Mouse (Mus musculus) liver, adult 2 months (tissue): ENCODE measurements at regions not wholly inside any gene's neighbourhood (a gene's known extent, or its start where the extent isn't known, plus 50 kb on each side); places are given as distances from the start of the nearest gene placed in this dataset.

Experiments
- CTCF ChIP-seq: fragments of 200-500 bp; IDR thresholded peaks from 2 replicates; pipeline ENCODE4 v1.5.1; 2011; ENCODE audit warnings: low read depth, low read length, control low read depth
- POLR2A ChIP-seq: fragments of 200-500 bp; IDR thresholded peaks from 2 replicates; pipeline ENCODE4 v1.6.1; 2011; ENCODE audit warnings: low read length, control low read depth; ENCODE audit not compliant: insufficient read depth; ENCODE audit errors: extremely low read depth

- TF ChIP-seq CTCF (no peak), POLR2A (no peak)
Measured at GRCm38 (mm10) chr1:194058512-194058911, 559.5 kb upstream of the Plxna2 start.
